Mouse (Mus musculus): ENCODE results near the gene Cacna2d1.

Gene Cacna2d1

GRCm38 (mm10) chr5:16136839-16137238 lies 202.3 kb downstream of the Cacna2d1 start:
- in situ Hi-C loops (cut with MboI; ENCODE audit: low sequenced_read_pairs): no loop called here

DNA sequence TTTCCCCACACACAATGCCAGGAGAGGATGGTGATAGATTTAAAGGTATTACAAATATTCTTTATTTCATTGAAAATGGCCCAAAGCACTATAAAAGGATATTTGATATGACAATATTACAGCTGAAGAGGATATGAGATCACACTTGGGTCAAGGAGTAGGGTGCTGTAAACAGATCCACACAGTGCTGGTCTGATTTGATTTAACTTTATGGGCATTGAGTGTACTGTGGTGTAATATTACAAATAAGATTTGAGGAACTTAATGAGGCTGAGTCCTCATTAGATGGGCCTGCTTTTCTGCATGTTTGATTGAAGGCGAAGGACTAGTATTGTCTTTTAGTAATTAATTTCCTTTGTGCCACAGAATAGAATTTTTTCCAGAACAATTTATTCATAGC lies 212.1 kb downstream of the Cacna2d1 start:
- in situ Hi-C loops (cut with MboI; ENCODE audit: low sequenced_read_pairs): no loop called here

DNA sequence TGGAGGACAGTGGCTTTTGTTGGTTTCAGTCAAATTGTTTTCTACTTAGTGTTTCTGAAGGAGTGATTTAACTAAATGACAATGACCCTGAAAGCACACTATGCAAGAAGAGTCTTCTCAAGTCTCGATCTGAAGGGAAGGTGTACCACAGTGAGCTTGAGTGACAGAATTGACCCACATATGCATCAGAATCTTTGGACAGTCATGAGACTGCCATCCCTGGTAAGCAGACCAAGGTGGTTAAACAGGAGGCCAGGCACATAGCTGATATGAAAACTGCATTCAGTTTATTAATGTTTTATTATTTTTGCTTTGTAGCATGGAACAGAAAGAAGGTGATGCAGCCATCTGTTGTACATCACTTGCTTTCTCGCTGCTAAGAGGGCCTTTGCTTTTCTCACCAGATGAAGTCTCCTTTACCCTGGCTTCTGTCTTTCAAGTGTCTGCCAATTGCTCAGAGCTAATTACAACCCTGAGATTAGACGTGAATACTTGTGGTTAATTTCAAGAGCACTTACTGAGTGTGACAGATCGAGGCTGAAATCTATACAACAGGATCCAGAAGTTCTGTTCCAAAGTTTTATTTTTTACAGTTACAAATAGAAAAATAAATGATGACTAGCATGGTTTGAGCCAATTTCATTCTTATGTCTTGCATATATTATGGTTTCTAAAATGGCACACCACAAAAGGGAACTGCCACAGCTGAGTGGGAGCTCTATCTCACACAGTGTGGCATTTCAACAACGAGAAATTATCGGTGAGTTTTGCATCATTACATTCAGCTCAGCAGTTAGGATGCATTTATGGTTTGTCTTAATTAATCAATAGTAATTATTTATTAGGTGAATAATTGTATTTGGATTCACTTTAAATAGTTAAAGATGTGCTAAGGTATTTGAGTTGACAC lies 221.1 kb downstream of the Cacna2d1 start:
- in situ Hi-C loops (cut with MboI; ENCODE audit: low sequenced_read_pairs): no loop called here

DNA sequence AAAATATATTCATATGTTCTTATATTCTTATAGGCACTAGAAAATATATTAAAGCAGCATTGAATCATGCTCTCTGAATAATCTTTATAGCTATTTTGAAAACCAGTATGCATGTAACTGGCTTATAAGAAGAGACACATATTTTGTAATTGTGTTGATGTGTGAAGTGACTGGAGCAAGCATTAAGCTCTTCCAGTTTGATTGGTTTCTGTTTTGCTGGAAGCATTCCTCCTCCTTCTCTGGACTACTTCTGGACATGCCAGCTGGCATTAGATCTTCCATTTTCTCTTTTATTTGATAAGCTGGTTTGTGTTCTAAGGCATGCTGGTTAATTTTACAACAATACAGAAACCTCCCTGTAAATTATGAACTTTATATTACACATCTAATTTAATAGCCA lies 228.8 kb downstream of the Cacna2d1 start:
- in situ Hi-C loops (cut with MboI; ENCODE audit: low sequenced_read_pairs): no loop called here

GRCm38 (mm10) chr5:16166117-16166867 lies 231.8 kb downstream of the Cacna2d1 start:
- in situ Hi-C loops (cut with MboI; ENCODE audit: low sequenced_read_pairs): no loop called here

- in situ Hi-C loops (cut with MboI; ENCODE audit: low sequenced_read_pairs): no loop called here
Measured at GRCm38 (mm10) chr5:16166868-16167267, 232.4 kb downstream of the Cacna2d1 start.

DNA sequence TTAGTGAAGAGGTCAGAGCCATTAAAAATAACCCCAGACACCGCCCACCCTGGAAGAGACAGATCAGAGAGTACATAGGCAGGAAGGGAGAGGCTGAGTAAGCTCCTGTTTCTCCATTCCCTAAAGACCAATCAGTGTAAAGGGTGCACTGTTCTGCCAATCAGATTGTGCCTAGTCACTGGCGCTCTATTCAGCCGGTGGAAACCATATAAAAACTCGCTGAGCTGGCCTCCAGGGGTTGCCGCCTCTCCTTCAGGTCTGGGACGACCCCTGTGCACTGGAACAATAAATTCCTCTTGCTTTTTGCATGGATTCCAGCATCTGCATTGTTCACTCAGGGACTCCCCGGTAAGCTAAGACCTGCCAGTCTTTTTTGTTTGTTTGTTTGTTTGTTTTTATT lies 246.6 kb downstream of the Cacna2d1 start:
- in situ Hi-C loops (cut with MboI; ENCODE audit: low sequenced_read_pairs): no loop called here

- in situ Hi-C loops (cut with MboI; ENCODE audit: low sequenced_read_pairs): no loop called here
Measured at GRCm38 (mm10) chr5:16184064-16184463, 249.6 kb downstream of the Cacna2d1 start.

DNA sequence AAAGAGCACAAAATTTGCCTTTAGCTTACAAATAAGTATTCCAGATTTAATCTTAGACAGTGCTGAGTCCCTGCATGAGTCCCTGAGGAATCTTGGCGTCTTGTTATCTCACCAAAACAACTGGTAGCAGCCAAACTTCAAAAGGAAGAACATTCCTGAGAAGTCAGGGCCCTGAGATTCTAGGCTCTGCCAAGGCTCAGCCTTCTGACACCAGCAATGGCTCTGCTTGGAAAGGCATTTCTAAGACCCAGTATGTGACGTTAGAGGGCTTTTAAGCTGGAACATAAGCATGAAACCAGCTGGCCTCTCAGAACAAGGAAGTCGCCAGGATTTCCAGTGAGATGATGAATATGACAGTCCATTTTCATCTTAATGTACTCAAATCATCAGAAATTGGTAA lies 253.4 kb downstream of the Cacna2d1 start:
- in situ Hi-C loops (cut with MboI; ENCODE audit: low sequenced_read_pairs): no loop called here

- in situ Hi-C loops (cut with MboI; ENCODE audit: low sequenced_read_pairs): no loop called here
Measured at GRCm38 (mm10) chr5:16189878-16190277, 255.4 kb downstream of the Cacna2d1 start.

GRCm38 (mm10) chr5:16191165-16191564 lies 256.7 kb downstream of the Cacna2d1 start:
- in situ Hi-C loops (cut with MboI; ENCODE audit: low sequenced_read_pairs): no loop called here

DNA sequence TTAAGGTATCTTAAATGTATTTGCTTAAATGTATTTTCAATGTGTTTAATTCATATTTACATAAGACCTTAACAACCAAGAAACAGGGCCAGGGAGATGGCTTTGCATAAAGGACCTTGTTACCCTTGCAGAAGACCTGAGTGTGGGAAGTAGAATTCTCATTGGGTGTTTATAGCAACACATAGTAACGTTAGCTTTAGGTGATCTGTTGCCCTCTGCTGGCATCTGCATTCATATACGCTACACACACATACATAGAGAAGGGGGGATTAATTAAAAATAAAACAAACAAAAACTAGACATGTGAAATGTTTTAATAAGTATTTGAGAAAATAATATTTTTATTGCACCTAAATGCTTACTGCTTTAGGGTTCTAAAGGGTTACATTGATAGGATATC lies 265.3 kb downstream of the Cacna2d1 start:
- in situ Hi-C loops (cut with MboI; ENCODE audit: low sequenced_read_pairs): no loop called here

DNA sequence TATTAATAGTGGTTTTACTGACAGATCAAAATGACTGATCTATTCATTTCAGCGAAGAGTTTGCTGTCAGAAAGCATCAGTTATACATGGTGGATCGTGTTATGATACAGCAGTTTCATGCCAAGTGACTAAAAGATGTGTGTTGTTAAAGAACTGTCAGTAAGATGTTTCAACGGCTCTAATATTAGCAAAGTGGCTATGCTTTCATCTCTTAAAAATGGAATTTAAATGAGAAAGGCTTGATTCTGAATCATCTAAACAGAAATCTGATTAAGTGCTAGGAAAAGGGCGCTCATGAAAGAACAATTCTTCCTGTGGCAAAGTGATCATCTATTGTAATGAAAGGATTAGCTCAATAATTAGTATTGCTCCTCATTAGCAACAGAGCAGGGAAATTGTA lies 287.5 kb downstream of the Cacna2d1 start:
- in situ Hi-C loops (cut with MboI; ENCODE audit: low sequenced_read_pairs): no loop called here

DNA sequence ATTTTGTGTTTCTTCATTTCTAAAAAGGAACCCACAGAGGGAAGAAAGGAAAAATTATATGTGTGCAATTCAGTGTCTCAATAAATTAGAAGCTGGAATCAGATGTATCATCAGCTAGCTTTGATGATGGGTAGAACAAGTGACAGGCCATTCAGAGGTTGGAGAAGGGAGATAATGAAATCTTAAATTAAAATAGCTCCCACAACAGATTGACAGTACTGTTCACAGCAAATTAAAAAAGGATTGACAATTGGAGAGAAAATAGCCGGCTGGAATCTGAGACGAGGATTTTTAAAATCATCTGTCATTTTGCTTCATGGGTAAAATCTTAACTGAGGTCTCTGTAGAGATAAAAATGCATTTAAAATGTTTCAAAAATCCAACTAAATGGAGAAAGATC lies 290.9 kb downstream of the Cacna2d1 start:
- in situ Hi-C loops (cut with MboI; ENCODE audit: low sequenced_read_pairs): no loop called here

GRCm38 (mm10) chr5:16229384-16229783 lies 294.9 kb downstream of the Cacna2d1 start:
- in situ Hi-C loops (cut with MboI; ENCODE audit: low sequenced_read_pairs): no loop called here

- in situ Hi-C loops (cut with MboI; ENCODE audit: low sequenced_read_pairs): no loop called here
Measured at GRCm38 (mm10) chr5:16231477-16231876, 297.0 kb downstream of the Cacna2d1 start.

DNA sequence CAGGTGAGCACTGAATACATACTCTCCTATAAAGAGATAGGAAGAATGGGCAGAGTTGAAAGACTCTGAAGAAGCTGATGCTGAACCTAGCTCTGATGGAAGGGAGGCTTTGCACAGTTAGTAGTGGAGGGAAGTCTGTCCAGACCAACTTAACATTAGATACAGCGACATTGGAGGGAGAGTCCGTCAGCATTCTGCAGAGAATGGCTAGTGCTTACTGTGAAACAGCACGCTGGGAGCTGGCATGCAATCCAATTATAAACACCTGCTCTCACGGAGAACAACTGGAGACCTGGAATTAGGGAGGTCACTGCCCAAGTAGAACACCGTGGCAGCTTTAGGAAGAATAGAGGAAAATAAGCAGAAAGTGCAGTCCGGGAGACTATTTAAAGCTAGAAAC lies 300.4 kb downstream of the Cacna2d1 start:
- in situ Hi-C loops (cut with MboI; ENCODE audit: low sequenced_read_pairs): no loop called here

DNA sequence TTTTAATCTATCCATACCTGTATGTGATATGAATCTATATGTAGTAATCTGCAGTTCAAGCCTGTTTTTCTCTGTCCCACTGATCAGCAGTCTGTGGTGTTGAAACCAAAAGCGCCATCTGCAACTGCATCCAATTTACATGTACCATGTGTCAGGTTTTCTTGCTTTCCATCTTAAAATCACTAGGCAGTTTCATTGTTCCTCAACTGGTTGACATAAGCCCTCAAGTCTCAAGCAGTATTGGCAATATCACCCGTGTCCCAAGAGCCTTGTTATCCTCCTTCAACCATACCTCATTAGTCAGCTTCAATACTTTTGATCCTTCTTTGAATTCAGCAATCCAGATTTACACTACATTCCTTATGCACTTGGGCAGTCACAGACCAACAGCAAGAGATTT lies 301.4 kb downstream of the Cacna2d1 start:
- in situ Hi-C loops (cut with MboI; ENCODE audit: low sequenced_read_pairs): no loop called here

- in situ Hi-C loops (cut with MboI; ENCODE audit: low sequenced_read_pairs): no loop called here
Measured at GRCm38 (mm10) chr5:16236608-16237007, 302.1 kb downstream of the Cacna2d1 start.

DNA sequence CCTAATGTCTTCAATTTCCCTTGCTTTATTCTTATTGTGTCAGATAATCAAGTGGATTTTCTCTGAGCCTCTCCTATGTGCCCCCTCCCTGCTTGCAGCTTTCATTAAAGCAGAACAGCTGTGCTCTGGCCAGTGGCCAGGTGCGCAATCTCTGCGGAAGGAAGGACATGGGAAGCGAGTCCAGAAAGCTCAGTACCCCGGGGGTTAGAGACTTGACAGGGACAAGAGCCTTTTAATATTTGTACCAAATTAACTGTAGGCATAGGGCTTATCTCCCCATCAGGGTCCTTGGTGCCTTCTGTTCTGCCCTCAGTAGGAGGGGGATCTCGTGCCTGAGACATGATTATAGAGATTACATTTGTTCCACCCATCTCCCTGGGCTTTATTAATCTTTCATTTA lies 303.5 kb downstream of the Cacna2d1 start:
- in situ Hi-C loops (cut with MboI; ENCODE audit: low sequenced_read_pairs): no loop called here

DNA sequence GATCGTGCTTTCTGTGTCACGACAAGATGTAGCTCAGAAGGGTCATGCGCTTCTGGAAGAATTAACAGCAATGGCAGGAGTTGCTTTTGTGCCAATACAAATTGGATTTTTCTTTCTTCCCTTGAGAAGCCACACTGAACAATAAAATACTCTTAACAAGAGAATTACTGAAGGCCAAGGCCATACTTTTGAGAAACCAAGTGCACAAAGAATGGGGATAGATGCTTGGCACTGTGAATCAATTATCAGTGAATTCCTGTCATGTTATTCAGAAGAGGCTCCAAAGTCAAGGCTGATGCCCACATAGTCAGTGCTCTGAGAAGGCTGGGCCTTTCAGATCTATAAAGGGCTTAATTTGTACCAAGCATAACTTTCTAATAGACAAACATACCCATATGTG lies 305.8 kb downstream of the Cacna2d1 start:
- in situ Hi-C loops (cut with MboI; ENCODE audit: low sequenced_read_pairs): no loop called here

DNA sequence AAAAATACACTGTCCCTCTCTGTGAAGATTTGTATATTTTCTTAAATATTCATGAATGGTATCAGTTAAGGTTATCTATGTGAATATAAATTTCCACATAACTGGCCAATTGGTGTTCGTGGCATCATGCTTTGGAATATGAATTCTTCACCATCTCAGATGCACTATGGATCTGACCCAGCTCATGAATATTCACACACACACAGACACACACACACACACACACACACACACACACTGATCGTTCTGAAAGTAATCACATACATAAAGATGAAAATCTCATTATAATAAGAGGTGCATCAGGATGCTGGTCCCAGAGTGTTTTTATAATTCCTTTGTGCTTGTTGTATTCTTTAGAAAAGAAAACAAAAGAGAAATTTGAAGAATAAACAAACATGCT lies 309.1 kb downstream of the Cacna2d1 start:
- in situ Hi-C loops (cut with MboI; ENCODE audit: low sequenced_read_pairs): no loop called here
